Mouse (Mus musculus) CH12.LX (cell line): ENCODE data around the gene 2610301B20Rik. TPM values are rescaled to one million over a fixed set of nuclear protein-coding genes. Genes with fewer than 3 reads are reported as not detected.

Source experiments
- DNase-seq: peaks from one replicate; pipeline ENCODE4 v3.0.0-alpha.2; 2013; ENCODE audit errors: extremely low read depth
- H3K27ac ChIP-seq: 2 replicates; pipeline ENCODE4 v1.5.1; 2012; ENCODE audit warnings: low read depth, mild to moderate bottlenecking, control low read depth, moderate library complexity; ENCODE audit not compliant: insufficient read depth
- H3K27me3 ChIP-seq: replicated peaks from 2 replicates; pipeline ENCODE3; 2012; ENCODE audit warnings: inconsistent platforms
- H3K36me3 ChIP-seq, 2 experiments: replicated peaks in 1 of 2; 2 replicates each; pipeline versions ENCODE3 to v1.6.1; 2012; ENCODE audit warnings: inconsistent platforms in 1 of 2, low read length in 1 of 2, mild to moderate bottlenecking in 1 of 2, mixed read lengths in 1 of 2, moderate library complexity in 1 of 2; ENCODE audit not compliant: control insufficient read depth in 1 of 2, insufficient read depth in 1 of 2
- H3K4me1 ChIP-seq, 2 experiments: 2 replicates each; pipeline ENCODE4 v1.6.1; 2012; ENCODE audit warnings: inconsistent platforms in 1 of 2, moderate library complexity in 1 of 2; ENCODE audit not compliant: insufficient read depth in 2 of 2, control insufficient read depth in 1 of 2
- H3K4me2 ChIP-seq: 2 replicates; pipeline ENCODE4 v1.6.1; 2012; ENCODE audit warnings: low read depth, mild to moderate bottlenecking, control low read depth; ENCODE audit not compliant: poor library complexity, insufficient read depth, severe bottlenecking
- H3K4me3 ChIP-seq, 3 experiments: fragments of 150-350 bp in 1 of 3; sonication (generic) in 1 of 3; replicated peaks in 1 of 3; 2 replicates each; pipeline versions ENCODE3 to v1.5.1; 2011 to 2012; ENCODE audit warnings: low read depth in 2 of 3, low read length in 2 of 3, mild to moderate bottlenecking in 2 of 3, moderate library complexity in 2 of 3, control low read depth in 1 of 3, improper control_type of control experiment in 1 of 3, inconsistent platforms in 1 of 3, mixed read lengths in 1 of 3; ENCODE audit not compliant: poor library complexity in 1 of 3
- H3K79me2 ChIP-seq: replicated peaks from 2 replicates; pipeline ENCODE4 v1.6.1; 2012; ENCODE audit warnings: mild to moderate bottlenecking, moderate library complexity; ENCODE audit not compliant: control insufficient read depth, poor library complexity, insufficient read depth, severe bottlenecking; ENCODE audit errors: extremely low read depth
- H3K9ac ChIP-seq: 2 replicates; pipeline ENCODE4 v1.6.1; 2012; ENCODE audit warnings: low read depth, mild to moderate bottlenecking, control low read depth, moderate library complexity; ENCODE audit not compliant: insufficient read depth
- H3K9me3 ChIP-seq: replicated peaks from 2 replicates; pipeline ENCODE3; 2012; ENCODE audit warnings: low read length, inconsistent platforms, mixed read lengths
- BHLHE40 ChIP-seq: IDR thresholded peaks from 2 replicates; pipeline ENCODE4 v1.6.1; 2011; ENCODE audit warnings: mild to moderate bottlenecking, low read depth, low read length, improper control_type of control experiment
- MAZ ChIP-seq: IDR thresholded peaks from 2 replicates; pipeline ENCODE4 v1.6.1; 2012; ENCODE audit warnings: low read depth, mild to moderate bottlenecking, inconsistent platforms, low read length, improper control_type of control experiment, moderate library complexity
- TCF12 ChIP-seq: IDR thresholded peaks from 2 replicates; pipeline ENCODE4 v1.6.1; 2014; ENCODE audit warnings: low read depth, mild to moderate bottlenecking, inconsistent platforms, low read length, improper control_type of control experiment
- dilution Hi-C: fragments of 300-500 bp; cut with MboI; formaldehyde crosslinking; loops from 2 replicates; pipeline ENCODE4 v1.14.3; 2020; ENCODE audit warnings: low sequenced_read_pairs; ENCODE audit not compliant: extremely low pct_unique_long_range_greater_than_20kb, extremely low pct_ligation_motif_present
- in situ Hi-C: fragments of 300-500 bp; cut with MboI; formaldehyde crosslinking; loops from 3 replicates; pipeline ENCODE4 v1.14.3; 2019; ENCODE audit warnings: low sequenced_read_pairs, low pct_ligation_motif_present, low pct_unique_long_range_greater_than_20kb, mixed read lengths
- polyA plus RNA-seq: library from polyadenylated mRNA; unstranded; fragments of >175 nt; gene quantifications from 2 replicates; pipeline ENCODE4 v1.2.1, GENCODE M21; 2012; ENCODE audit warnings: low read depth; ENCODE audit not compliant: insufficient read length
- total RNA-seq, 2 experiments: library from RNA; depleted of rRNA; stranded (reverse); fragments of 300-350 nt in 1 of 2; fragments of >200 nt in 1 of 2; gene quantifications; 2 replicates each; pipeline ENCODE4 v1.2.3; 2012 to 2014

Gene 2610301B20Rik
- total and polyA plus RNA-seq, 3 experiments = 7.9 to 27.4 (median 22.5) TPM

DNA sequence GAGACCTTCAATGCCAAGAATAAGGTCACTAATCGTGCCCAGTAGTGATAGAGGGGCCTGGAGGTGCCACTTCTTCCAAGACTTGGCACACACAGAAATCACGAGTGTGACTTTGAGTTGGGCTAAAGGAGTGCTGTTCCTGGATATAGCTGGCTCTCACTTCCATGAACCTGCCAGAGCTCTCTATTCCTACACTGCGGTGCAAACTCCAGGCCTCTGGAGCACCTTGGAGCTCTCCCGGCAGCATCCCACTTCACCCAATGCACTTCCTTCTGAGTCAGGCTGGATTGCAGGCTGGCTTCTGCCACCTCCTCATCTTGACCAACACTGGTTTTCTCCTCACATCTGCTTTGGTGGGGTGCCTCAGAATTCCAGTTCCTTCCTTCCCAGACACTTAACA lies 62.5 kb downstream of the 2610301B20Rik start:
- Histone ChIP-seq H3K4me1 (peaks cover 3 to 8% of the 10 kb centered on the region in 2 experiments; a peak in 3 of 4 replicates), H3K79me2 (no peaks in the 10 kb centered on the region), H3K27me3 (no peaks in the 10 kb centered on the region), H3K4me2 (no peak overlapping the region), H3K4me3 (no peak overlapping the region), H3K27ac (no peak overlapping the region), H3K36me3 (no peaks in the 10 kb centered on the region), H3K9ac (no peak overlapping the region), H3K9me3 (no peaks in the 10 kb centered on the region)
- no peak for TF ChIP-seq MAZ
- no peak for TF ChIP-seq TCF12
- no peak for TF ChIP-seq BHLHE40
- dilution Hi-C loops (no loop called here), in situ Hi-C loops (no loop called here)
- no peak for DNase-seq
